Mouse (Mus musculus): ENCODE results near the gene Carmil2. TPM values are rescaled to one million over a fixed set of nuclear protein-coding genes. Genes with fewer than 3 reads are reported as not detected.

The Carmil2 gene
- total and polyA plus RNA-seq, 3 experiments = 9.5 to 62.7 TPM; not detected in 1

DNA sequence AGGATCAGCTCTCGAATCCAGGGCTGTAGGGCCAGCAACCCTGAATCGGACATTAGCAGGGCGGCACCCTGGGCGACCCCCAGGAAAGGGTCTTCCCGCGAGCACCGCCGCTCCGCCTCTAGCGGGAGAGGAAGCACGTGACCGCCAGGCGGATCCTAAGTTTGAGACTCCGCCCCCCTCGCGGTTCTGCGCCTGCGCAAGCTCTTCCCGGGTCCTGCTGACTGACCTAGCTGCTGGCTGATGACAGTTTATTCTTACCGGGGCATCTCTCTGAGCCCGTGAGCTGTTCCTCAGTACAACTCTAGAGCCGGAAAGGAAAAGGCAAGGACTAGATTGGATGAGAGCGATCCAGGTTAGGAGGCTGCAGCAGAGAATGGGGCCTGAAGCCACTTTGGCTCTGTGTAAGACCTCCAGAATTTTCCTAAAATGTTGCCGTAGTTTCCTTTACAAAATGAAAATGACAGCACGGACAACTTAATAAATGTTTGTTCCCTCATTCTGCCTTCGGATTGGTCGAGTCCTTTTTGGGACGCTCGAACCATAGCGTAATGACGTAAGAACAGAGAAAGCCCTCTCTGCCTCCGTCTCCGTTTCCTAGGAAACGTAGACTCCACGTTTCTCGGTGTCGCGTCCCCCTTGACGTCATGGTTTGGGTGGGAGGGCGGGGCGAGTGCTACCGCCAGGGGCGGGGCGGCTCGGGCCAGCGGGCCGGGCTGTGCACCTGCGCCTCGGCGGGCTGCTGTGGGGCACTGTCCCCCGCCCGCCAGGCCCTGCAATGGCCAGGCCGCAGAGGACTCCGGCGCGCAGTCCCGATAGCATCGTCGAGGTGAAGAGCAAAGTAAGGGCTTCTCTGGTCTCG, 15.1 kb downstream of the Carmil2 start, which contains the start of the genes Acd and Pard6a (continued):
- peak; percentile 41; the same call in 1 of the 2 replicates for TF ChIP-seq MAZ (IDR thresholded peaks at IDR 0.05; ENCODE audit: low read depth, low read length)
- TF ChIP-seq GABPA (IDR thresholded peaks at IDR 0.05; ENCODE audit: low read depth, low read length) = no peak
- peak; percentile 34 to 75 for TF ChIP-seq USF2 (IDR thresholded peaks at IDR 0.05; ENCODE audit: borderline replicate concordance in 1 of 2, insufficient read depth in 1 of 2, low read depth in 1 of 2, low read length in 2 of 2)
- 0 out of 2 replicates have a peak, but pooled peaks have one; percentile 49 for TF ChIP-seq E2F4 (IDR thresholded peaks at IDR 0.05; ENCODE audit: borderline replicate concordance, low read depth, low read length)
- TF ChIP-seq NELFE (IDR thresholded peaks at IDR 0.05; ENCODE audit: low read depth, low read length) = peak; percentile 84
- TF ChIP-seq ZKSCAN1 (IDR thresholded peaks at IDR 0.05; ENCODE audit: low read depth, low read length) = no peak
- TF ChIP-seq SIN3A (IDR thresholded peaks at IDR 0.05; ENCODE audit: low read length) = peak; percentile 86
- TF ChIP-seq USF1 (IDR thresholded peaks at IDR 0.05; ENCODE audit: low read depth, low read length) = peak; percentile 97
- TF ChIP-seq ETS1 (IDR thresholded peaks at IDR 0.05; ENCODE audit: low read depth, low read length) = peak; percentile 41; the same call in 1 of the 2 replicates
- peak; percentile 31; the same call in 1 of the 2 replicates for TF ChIP-seq TCF12 (IDR thresholded peaks at IDR 0.05; ENCODE audit: low read depth, low read length)

DNA sequence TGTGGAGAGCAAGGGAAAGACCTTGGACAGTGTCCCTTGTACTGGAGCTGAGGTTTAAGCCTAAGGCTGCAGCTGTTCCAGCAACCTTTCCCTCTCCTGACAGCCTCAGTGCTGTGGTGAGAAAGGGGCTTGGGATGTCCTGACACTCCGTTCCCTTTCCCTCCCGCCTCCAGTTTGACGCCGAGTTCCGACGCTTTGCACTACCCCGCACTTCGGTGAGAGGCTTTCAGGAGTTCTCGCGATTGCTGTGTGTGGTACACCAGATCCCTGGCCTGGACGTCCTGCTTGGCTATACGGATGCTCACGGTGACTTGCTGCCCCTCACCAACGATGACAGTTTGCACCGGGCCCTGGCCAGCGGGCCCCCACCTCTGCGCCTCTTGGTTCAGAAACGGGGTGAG, 15.9 kb downstream of the Carmil2 start:
- Histone ChIP-seq H3K4me3 (ENCODE audit: control insufficient read depth in 1 of 2, insufficient read depth in 1 of 2, low read depth in 2 of 2, low read length in 2 of 2) (peak overlapping the region; percentile 63 to 65), H3K9me3 (replicated peaks; ENCODE audit: insufficient read depth, low read length) (no peaks in the 10 kb centered on the region), H3K4me1 (ENCODE audit: control insufficient read depth in 1 of 2, insufficient read depth in 2 of 2, low read length in 2 of 2) (peaks cover 5 to 15% of the 10 kb centered on the region in 2 experiments; a peak in 3 of 4 replicates), H3K9ac (ENCODE audit: control insufficient read depth, low read depth, low read length, poor library complexity, severe bottlenecking) (peak overlapping the region; percentile 66), H3K36me3 (ENCODE audit: control insufficient read depth in 1 of 2, insufficient read depth in 2 of 2, low read length in 2 of 2) (peaks cover 0 to 11% of the 10 kb centered on the region in 2 experiments; a peak in 2 of 4 replicates), H3K27ac (ENCODE audit: control insufficient read depth, low read depth, low read length) (no peak overlapping the region), H3K27me3 (ENCODE audit: control insufficient read depth in 1 of 2, insufficient read depth in 2 of 2, low read length in 2 of 2) (no peaks in the 10 kb centered on the region), H3K79me2 (ENCODE audit: control insufficient read depth, insufficient read depth, low read length, poor library complexity) (peaks cover 10% of the 10 kb centered on the region)
- DNase-seq (ENCODE audit: low read depth, low spot score) = no peak
- TF ChIP-seq CHD1 (IDR thresholded peaks at IDR 0.05; ENCODE audit: low read depth, low read length) (no peak), CTCF (IDR thresholded peaks at IDR 0.05 in 2 of 3, conservative IDR thresholded peaks at IDR 0.05 in 1 of 3; ENCODE audit: control insufficient read depth in 1 of 3, insufficient read depth in 1 of 3, low read depth in 2 of 3, low read length in 3 of 3, poor library complexity in 1 of 3, severe bottlenecking in 1 of 3) (no peak), ZMIZ1 (IDR thresholded peaks at IDR 0.05; ENCODE audit: low read depth, low read length) (no peak), NRF1 (IDR thresholded peaks at IDR 0.05; ENCODE audit: insufficient read depth, low read depth, low read length, poor library complexity, severe bottlenecking) (no peak)

Data from MEL (cell line).